Mouse (Mus musculus): Measurements from ENCODE around the gene Rgs1.

- TF ChIP-seq CTCF (IDR thresholded peaks at IDR 0.05; ENCODE audit: control insufficient read depth, insufficient read depth, insufficient read length) (no peak), MYOD1 (IDR thresholded peaks at IDR 0.05; ENCODE audit: control insufficient read depth, insufficient read length, low read depth) (no peak), MAX (IDR thresholded peaks at IDR 0.05) (no peak), USF1 (IDR thresholded peaks at IDR 0.05; ENCODE audit: low read depth) (no peak), CEBPB (IDR thresholded peaks at IDR 0.05; ENCODE audit: low read depth) (no peak), FOSL1 (IDR thresholded peaks at IDR 0.05; ENCODE audit: insufficient read depth, low read length, poor library complexity, severe bottlenecking) (no peak)
Observed at GRCm38 (mm10) chr1:144258779-144259178, 9.7 kb upstream of the Rgs1 start.
